Mouse (Mus musculus) gastrocnemius, postnatal 25 days (tissue): Measurements from ENCODE around the gene Sept11. TPM values are rescaled to one million over a fixed set of nuclear protein-coding genes. Genes with fewer than 3 reads are reported as not detected.

ENCODE experiments used
- DNase-seq: peaks from one replicate; pipeline ENCODE4 v3.0.0; 2022
- long read RNA-seq, 2 experiments: library from polyadenylated mRNA; stranded (forward); transcript quantifications; one replicate each; pipeline ENCODE4 v2.0.0; 2021
- total RNA-seq, 2 experiments: library from RNA; stranded (reverse); gene quantifications; 1 replicate in 1 of 2; 2 replicates in 1 of 2; pipeline ENCODE4 v1.2.3; 2021

The Sept11 gene
- 10 to 100 TPM; 75.1 to 79.4 TPM for total RNA-seq
- long read RNA-seq, experiment 1, partial matches to known transcripts = 12 of 38 reads
- long read RNA-seq, experiment 1, other reads (novel, unspliced or antisense) = 23 of 38 reads
- long read RNA-seq, experiment 2, full-length matches to known transcripts = 13 of 61 reads
- long read RNA-seq, experiment 2, partial matches to known transcripts = 9 of 61 reads
- long read RNA-seq, experiment 2, other reads (novel, unspliced or antisense) = 39 of 61 reads

- DNase-seq = peak; percentile 91
These were observed at the start of gene Sept11 for GRCm38 (mm10) chr5:93092857-93093622. TSS of gene Sept11 (plus strand) at chr5:93093437.

GRCm38 (mm10) chr5:93043688-93044583 lies 49.3 kb upstream of the Sept11 start:
- DNase-seq = no peak

GRCm38 (mm10) chr5:93044584-93045370 lies 48.5 kb upstream of the Sept11 start, which contains the start of gene Sowahb:
TSS of gene Sowahb (minus strand) at chr5:93045022.
- DNase-seq = no peak

GRCm38 (mm10) chr5:93045371-93045714 lies 47.9 kb upstream of the Sept11 start:
- DNase-seq = no peak

GRCm38 (mm10) chr5:93046306-93046845 lies 46.9 kb upstream of the Sept11 start:
- no peak for DNase-seq

- DNase-seq = no peak
These were observed 44.6 kb upstream of the Sept11 start for GRCm38 (mm10) chr5:93048481-93049240.

- no peak for DNase-seq
These were observed 43.3 kb upstream of the Sept11 start for GRCm38 (mm10) chr5:93049971-93050370.

- DNase-seq = no peak
These were observed 42.2 kb upstream of the Sept11 start for GRCm38 (mm10) chr5:93051041-93051440.

- no peak for DNase-seq
These were observed 41.3 kb upstream of the Sept11 start for GRCm38 (mm10) chr5:93051951-93052350.

- DNase-seq = no peak
These were observed 39.4 kb upstream of the Sept11 start for GRCm38 (mm10) chr5:93053606-93054397.

- DNase-seq = no peak
These were observed 32.4 kb upstream of the Sept11 start for GRCm38 (mm10) chr5:93060865-93061264.

GRCm38 (mm10) chr5:93077661-93078323 lies 15.4 kb upstream of the Sept11 start:
- no peak for DNase-seq

GRCm38 (mm10) chr5:93079596-93079995 lies 13.6 kb upstream of the Sept11 start:
- no peak for DNase-seq

GRCm38 (mm10) chr5:93085015-93085598 lies 8.1 kb upstream of the Sept11 start:
- DNase-seq = peak; percentile 27

GRCm38 (mm10) chr5:93085900-93086299 lies 7.3 kb upstream of the Sept11 start:
- DNase-seq = no peak

- DNase-seq = no peak
These were observed 2.0 kb upstream of the Sept11 start for GRCm38 (mm10) chr5:93091266-93091665.

GRCm38 (mm10) chr5:93092147-93092781 lies 973 bp upstream of the Sept11 start:
- peak; percentile 51 for DNase-seq
